7 mouse cellular contexts compared by ENCODE assay signal in the genomic region with DNA sequence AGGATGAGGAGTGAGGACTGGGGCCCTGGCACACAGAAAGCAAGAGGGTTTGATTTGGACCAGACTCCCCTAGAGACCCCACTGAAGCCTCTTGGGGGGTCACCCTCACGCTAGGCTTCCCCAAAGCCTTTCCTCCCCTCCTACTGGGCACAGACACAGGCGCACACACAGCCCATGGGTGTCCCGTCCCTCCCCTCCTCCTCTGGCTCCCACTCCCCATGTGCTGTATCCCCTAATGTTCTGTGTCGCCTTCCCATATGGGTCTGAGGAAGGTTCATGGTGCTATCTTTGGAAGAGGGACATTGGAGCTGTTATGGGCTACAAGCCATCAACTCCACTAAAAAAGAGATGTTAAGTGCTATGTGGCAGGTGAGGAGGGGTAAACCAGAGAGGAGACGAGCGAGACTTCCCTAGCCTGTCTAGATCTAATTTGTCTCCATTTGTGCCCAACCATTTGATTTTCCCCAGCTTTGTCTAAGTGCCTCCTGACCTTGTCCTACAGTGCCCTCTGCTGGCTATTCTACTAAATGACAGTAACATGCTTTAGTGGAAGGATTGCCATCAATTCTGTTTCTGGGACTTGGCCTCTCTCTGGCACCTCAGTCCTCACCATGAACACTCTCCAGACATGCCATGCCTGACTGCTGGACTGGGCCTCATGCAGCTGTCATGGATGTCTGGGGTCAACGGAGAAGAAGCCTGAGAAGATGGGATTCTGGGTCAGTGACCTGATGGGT. TPM values are rescaled to one million over a fixed set of nuclear protein-coding genes. Genes with fewer than 3 reads are reported as not detected.
A peak's percentile ranks its signal among the peaks of the same experiment; 100 is the strongest.
DNase-seq lines count a peak whose midpoint lies in the region; ATAC-seq and TF ChIP-seq lines count a peak whose summit lies in the region.

No protein-coding gene starts in this region.

- WGBS in forebrain, embryonic 15.5 days, result 36% methylated on average over 7 of the region's 7 CpGs
- 35% methylated on average over 7 of the region's 7 CpGs for WGBS in hindbrain, postnatal 0 days

- H3K4me1 ChIP-seq in forebrain, embryonic 15.5 days, result no peaks in the 10 kb centered on the region
- no peaks in the 10 kb centered on the region for H3K4me1 ChIP-seq in hindbrain, postnatal 0 days (ENCODE audit: insufficient read depth, low read length)

- H3K9ac ChIP-seq in forebrain, embryonic 15.5 days (replicated peaks), result no peak overlapping the region; the same call in 1 of the 2 replicates
- peak overlapping the region; percentile 33; the same call in 1 of the 2 replicates for H3K9ac ChIP-seq in hindbrain, postnatal 0 days (replicated peaks; ENCODE audit: low read length)

- peak; percentile 64 for DNase-seq in Patski (ENCODE audit: low read depth, low spot score)
- DNase-seq in hindbrain, postnatal 0 days (ENCODE audit: low spot score), result peak; percentile 91
- DNase-seq in left cerebral cortex, adult 2 months (ENCODE audit: extremely low spot score in 1 of 2, low spot score in 2 of 2), result peak; percentile 57 to 59
- peak; percentile 20 to 71 for DNase-seq in lung, postnatal 4 days
- DNase-seq in right cerebral cortex, postnatal 14 days, result peak; percentile 45

- TF ChIP-seq CTCF in Patski (IDR thresholded peaks at IDR 0.05), result peak; percentile 87
- TF ChIP-seq CTCF in hindbrain, postnatal 0 days (IDR thresholded peaks at IDR 0.05; ENCODE audit: low read depth), result peak; percentile 96
- peak; percentile 87 for TF ChIP-seq CTCF in left cerebral cortex, adult 2 months (IDR thresholded peaks at IDR 0.05)

- no peaks in the 10 kb centered on the region for H3K36me3 ChIP-seq in forebrain, embryonic 15.5 days
- no peaks in the 10 kb centered on the region for H3K36me3 ChIP-seq in hindbrain, postnatal 0 days (ENCODE audit: insufficient read depth, low read length)

- H3K4me2 ChIP-seq in forebrain, embryonic 15.5 days (replicated peaks), result peak overlapping the region; percentile 28
- H3K4me2 ChIP-seq in hindbrain, postnatal 0 days (ENCODE audit: low read depth, low read length), result no peak overlapping the region

- no peaks in the 10 kb centered on the region for H3K9me3 ChIP-seq in forebrain, embryonic 15.5 days
- no peaks in the 10 kb centered on the region for H3K9me3 ChIP-seq in hindbrain, postnatal 0 days (ENCODE audit: low read length)

- CTCF ChIA-PET in Patski (lab: Charles Lee), result interaction anchor here (0.8 to 4.2 kb wide), 14 partner anchors 10 to 311 kb away, joined by 3 to 35 read pairs (median 4); no protein-coding TSS in a partner anchor

- in situ Hi-C loops in Patski (cut with MboI; ENCODE audit: low pct_unique_long_range_greater_than_20kb), result loop anchor here (5.0 to 25.0 kb wide), 4 partner anchors 46 to 396 kb away; a partner anchor contains a TSS

- H3K27me3 ChIP-seq in Patski, result no peaks in the 10 kb centered on the region
- H3K27me3 ChIP-seq in forebrain, embryonic 15.5 days, result no peaks in the 10 kb centered on the region
- no peaks in the 10 kb centered on the region for H3K27me3 ChIP-seq in hindbrain, postnatal 0 days (ENCODE audit: insufficient read depth, low read length)

- no peak overlapping the region for H3K27ac ChIP-seq in forebrain, embryonic 15.5 days (replicated peaks)
- no peak overlapping the region for H3K27ac ChIP-seq in hindbrain, postnatal 0 days
- no peak overlapping the region for H3K27ac ChIP-seq in left cerebral cortex, adult 2 months

- H3K4me3 ChIP-seq in forebrain, embryonic 15.5 days, result no peak overlapping the region
- no peak overlapping the region for H3K4me3 ChIP-seq in hindbrain, postnatal 0 days (ENCODE audit: low read length)
- no peak overlapping the region for H3K4me3 ChIP-seq in left cerebral cortex, adult 2 months

- intact Hi-C loops in left cerebral cortex, adult 2 months (cut with DNase I), result loop anchor here (1.0 to 10.0 kb wide), 4 partner anchors 84 to 394 kb away; a partner anchor contains a TSS

- POLR2A ChIA-PET in Patski (lab: Charles Lee), result interaction anchor here (1.0 kb wide), 1 partner anchor 9 kb away, joined by 3 read pairs; no protein-coding TSS in a partner anchor

- ATAC-seq in Patski, result peak; percentile 63
- ATAC-seq in cerebellum, adult (ENCODE audit: insufficient number of reproducible peaks, low FRiP score, low TSS enrichment), result peak; percentile 69
- ATAC-seq in forebrain, embryonic 15.5 days (replicated peaks), result peak; percentile 84
- ATAC-seq in hindbrain, postnatal 0 days, result peak; percentile 84

RNA-seq across cellular contexts. Expression of a gene that starts 38.4 kb away (rescaled TPM):
- 27.6 TPM for polyA plus RNA-seq in Patski (2021)
- polyA plus RNA-seq in forebrain, embryonic 15.5 days (2015; fragmentation: Nextera tagmentation; extraction: Ambion mirVana), result 22.2 and 24.3 TPM in 2 replicates
- total RNA-seq in hindbrain, postnatal 0 days (2014; rRNA removed), result 9.2 and 9.7 TPM in 2 replicates
- polyA plus RNA-seq in hindbrain, postnatal 0 days (2015; fragmentation: Nextera tagmentation; extraction: Ambion mirVana), result 8.9 and 12.0 TPM in 2 replicates
- under 1 TPM; 0.59 to 0.63 TPM for total RNA-seq in left cerebral cortex, adult 2 months (2021)

RNA-seq across cellular contexts. Expression of a gene that starts 51.1 kb away (rescaled TPM):
- 0.14 TPM for polyA plus RNA-seq in Patski (2021)
- polyA plus RNA-seq in forebrain, embryonic 15.5 days (2015; fragmentation: Nextera tagmentation; extraction: Ambion mirVana), result 0.26 and 0.29 TPM in 2 replicates
- total RNA-seq in hindbrain, postnatal 0 days (2014; rRNA removed), result not detected in 2 replicates
- 0.23 and 0.25 TPM in 2 replicates for polyA plus RNA-seq in hindbrain, postnatal 0 days (2015; fragmentation: Nextera tagmentation; extraction: Ambion mirVana)
- under 1 TPM; 0.44 to 0.50 TPM for total RNA-seq in left cerebral cortex, adult 2 months (2021)
